Mouse (Mus musculus) cerebellum, postnatal 10 days (tissue): Measurements from ENCODE around the gene Gsap.
A peak's percentile ranks its signal among the peaks of the same experiment; 100 is the strongest.
"Not testable (repeated sequence)": the region's sequence is repeated elsewhere in the genome, so short reads cannot be mapped to it uniquely, and the experiment has no call there.

Experiments used
- DNase-seq, 2 experiments: peaks; one replicate each; pipeline ENCODE4 v3.0.0; 2021; ENCODE audit warnings: mixed read lengths in 2 of 2

The Gsap gene

GRCm38 (mm10) chr5:21329672-21330665, 143.9 kb downstream of the Gsap start:
- DNase-seq, result no peak

- peak; percentile 50 to 69 for DNase-seq
Observed at GRCm38 (mm10) chr5:21331656-21332055, 145.6 kb downstream of the Gsap start.

DNA sequence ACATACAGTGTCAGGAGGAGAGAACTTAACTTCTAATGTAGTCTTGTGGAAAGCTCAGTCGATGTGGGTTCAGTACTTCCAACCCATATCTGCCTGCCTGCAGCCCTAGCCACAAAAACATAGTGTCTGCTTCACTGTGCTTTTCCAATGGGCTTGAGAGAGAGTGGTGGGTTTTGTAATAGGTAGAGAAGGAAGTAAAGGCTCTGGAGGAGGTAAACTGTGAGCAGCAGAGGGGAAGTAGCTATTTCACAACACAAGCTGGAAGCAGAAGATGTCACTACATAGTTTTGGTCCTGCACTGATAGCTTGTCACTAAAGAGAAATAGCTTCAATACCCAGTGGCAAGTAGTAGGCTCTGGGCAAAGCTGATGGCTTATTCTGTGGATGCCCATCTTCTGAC, 146.1 kb downstream of the Gsap start:
- DNase-seq, result no peak

- DNase-seq, result not testable (repeated sequence)
Observed at GRCm38 (mm10) chr5:21342265-21342664, 156.2 kb downstream of the Gsap start.

DNA sequence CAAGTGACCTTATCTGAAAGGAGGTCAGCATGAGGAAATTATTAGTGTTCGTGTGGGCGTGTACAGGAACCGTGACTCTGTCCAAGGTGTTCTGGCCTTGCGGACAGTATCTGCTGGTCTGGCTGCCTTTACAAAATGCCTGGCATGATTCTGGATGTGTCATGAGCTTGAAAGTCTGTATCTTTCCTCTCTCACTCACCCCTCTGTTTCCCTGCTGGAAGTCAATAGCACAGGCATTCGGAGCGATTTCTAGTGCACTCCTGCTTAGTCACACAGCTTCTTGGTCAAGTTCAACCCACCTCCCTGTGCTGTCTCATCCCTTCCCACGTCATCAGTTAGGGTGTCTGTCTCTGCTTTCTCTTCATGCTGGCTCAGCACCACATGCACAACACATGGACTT, 162.3 kb downstream of the Gsap start:
- DNase-seq, result no peak

DNA sequence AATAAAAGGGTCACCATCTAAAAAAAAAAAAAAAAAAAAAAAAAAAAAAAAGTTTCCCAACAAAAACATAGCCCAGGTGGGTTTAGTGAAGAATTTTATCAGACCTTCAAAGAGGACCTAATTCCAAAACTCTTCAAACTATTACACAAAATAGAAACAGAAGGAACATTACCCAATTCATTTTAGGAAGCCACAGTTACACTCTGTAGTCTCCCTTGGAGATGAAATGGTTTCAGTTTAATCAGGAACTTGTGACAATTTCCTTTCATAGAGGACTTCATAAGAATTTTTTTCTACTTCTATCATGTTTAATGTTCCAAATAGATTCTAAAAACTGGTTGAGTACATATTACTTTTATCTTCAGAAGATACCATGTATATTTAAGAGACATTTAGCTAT, 165.6 kb downstream of the Gsap start:
- DNase-seq, result no peak

DNA sequence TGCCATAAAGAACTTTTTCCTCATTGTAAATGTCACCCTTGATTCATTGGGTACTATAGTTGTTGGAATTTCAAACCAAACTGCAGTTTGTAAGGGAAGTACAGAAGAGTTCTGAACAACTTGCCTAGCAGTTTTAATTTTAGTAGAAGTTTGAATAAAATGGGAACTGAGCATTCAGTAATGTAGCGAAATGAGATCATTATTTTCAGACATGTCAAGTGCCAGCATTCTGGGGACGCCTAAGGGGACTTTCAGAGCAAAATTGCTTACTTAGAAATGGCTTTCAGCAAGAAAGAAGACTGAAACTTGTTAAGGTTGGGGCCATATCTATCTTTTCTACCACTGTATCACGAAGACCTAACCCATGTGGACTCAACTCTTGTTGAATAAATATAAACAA, 172.6 kb downstream of the Gsap start:
- no peak for DNase-seq

DNA sequence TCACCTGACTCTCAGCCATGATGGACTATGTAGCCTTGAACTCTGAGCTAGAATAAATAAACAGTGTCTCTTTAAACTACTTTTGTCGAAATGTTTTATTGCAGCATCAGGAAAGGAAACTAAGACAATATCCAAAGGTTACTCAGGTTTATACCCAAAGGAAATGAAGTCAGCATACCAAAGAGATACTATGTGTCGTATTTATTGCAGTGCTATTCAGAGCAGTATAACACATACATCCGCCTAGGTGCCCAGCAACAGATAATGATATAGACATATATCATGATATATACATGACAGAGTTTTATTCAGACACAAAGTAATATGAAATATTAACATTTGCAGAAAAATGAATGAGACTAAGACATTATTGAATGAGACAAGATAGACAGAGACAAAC, 177.3 kb downstream of the Gsap start:
- no peak for DNase-seq
